Mouse (Mus musculus): ENCODE results near the gene Gpr39.

Gene Gpr39

DNA sequence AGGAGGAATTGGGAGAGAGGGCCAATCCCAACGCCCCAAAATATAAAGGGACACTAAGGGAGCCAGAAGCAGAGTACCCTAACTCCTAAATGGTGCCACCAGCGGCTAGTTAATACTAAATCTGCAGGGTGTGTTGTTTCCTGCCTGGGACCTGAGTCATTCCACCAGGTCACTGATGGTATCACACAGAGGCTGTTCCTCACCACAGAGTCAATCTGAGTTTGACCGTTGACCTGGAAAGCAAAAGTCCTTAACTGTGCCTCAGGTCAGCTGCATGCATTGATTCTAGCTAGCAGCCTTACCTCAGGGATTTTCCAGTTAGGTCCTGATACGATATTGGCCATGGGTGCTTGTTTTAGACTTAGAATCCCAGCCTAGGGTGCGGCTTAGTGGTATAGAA, 17.5 kb downstream of the Gpr39 start:
- peak in 1 of 2 experiments; percentile 47 for DNase-seq (ENCODE audit: low spot score in 2 of 2)

DNA sequence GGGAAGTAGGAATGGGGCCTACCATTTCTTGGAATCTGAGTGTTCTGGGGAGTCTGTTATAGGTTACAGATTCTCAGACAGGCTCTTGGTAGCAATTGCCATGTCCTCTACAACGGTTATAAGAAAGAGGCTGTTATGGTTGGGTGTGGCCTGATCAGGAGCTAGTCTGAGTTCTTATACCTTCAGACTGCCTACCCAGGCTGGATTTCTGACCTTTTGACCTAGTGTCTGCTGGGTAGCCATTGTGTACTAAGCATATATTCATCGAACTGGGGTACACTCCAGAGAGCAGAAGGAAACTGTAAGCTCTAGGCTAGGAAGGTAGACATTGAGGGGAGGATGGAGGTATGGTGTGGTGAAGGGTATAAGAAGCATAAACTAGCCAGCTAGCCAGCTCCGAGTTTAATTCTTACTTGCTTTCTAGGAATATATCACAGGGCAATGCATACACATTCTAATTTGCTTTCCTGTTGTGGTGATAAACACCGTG, 24.4 kb downstream of the Gpr39 start:
- DNase-seq (ENCODE audit: low spot score in 2 of 2): no peak

DNA sequence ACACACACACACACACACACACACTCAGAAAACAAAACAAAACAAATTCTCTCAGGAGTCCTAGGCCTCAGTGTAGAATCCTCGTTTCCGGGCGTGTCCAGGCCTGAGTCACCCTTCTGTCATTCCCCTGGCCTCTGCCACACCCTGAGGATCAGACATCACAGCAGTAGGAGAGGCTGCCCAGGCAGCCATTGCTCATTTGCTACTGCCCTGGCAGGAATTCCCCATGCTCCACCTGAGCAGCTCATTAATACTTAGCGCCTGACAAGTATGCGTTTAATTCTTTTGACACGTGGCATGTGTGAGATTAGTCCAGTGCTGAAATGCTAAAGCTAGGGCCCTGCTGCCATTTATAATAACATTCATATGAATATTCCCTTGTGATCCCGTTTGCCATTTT, 25.0 kb downstream of the Gpr39 start:
- DNase-seq (ENCODE audit: low spot score in 2 of 2): peak; percentile 48 to 62

DNA sequence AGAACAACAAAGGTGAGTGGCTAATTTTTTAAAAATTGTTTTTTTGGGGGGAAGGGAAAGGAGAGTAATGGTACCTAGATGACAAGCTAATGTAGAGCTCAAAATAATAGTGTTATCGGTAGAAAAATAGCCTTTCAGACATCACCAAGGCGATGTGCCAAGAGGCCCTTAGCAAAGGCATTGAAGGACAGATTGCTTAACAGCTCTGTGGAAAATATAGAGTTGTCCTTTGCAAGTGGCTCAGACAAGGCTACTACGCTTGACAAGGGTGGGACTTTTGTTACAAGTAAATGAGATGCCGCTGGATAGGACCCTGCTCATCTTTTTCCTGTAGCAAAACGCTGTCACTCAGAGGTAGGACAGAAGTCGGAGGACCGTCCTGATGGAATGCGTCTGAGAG, 25.5 kb downstream of the Gpr39 start:
- DNase-seq (ENCODE audit: low spot score in 2 of 2): no peak

DNA sequence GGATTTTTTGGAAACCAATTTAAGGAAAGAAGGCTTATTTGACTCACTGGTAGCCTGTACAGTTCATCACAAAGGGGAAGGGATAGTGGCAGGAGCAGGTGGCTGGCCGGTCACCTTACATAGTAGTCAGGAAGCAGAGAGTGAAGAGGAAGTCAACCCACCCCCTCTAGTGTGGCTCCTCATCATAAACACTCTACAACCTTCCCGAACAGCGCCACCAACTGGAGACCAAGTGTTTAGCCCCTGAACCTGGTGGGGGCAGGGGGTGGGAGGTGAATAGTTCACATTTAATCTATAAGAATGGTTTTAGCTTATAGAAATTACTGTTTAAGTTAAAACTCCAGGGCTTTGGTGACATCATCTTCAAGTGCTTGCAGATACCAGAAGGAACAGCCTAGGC, 28.6 kb downstream of the Gpr39 start:
- DNase-seq (ENCODE audit: low spot score in 2 of 2): no peak

DNA sequence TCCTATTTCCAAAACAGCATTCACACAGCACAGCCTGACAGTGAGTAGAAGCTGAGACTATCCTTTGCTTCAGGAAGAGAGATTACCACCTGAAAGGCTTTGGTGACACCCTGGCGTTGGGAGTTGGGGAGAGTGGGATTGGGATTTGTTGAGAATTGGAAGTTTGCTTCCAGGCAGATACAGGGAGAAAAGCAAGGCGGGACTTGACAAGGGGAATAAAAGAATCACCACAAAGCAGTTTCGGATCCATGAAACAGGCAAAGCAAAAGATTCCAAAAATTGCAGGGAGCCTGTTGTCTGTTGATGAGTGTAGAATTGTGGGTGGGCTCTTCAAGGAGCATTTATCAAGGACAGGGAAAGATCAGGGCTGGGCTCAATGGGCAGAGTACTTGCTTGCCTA, 38.5 kb downstream of the Gpr39 start:
- no peak for DNase-seq (ENCODE audit: low spot score in 2 of 2)

DNA sequence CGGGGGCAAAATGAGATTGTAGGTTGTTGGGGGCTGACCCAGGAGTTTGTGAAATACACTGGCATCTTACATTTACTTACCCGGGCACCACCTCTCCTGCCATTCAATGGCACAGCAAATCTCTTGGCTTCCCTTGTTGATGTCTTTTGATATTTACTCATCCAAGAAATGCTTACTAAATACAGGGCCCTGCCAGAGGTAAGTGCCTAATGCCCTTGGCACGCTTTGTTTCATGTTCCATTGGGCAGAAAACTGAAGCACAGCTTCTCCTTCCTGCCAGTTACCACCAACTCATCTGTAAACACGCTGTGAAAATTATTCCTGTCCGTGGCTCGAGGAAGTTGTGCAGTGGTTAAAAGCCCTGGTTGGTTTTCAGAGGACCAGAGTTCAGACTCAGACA, 39.4 kb downstream of the Gpr39 start:
- no peak for DNase-seq (ENCODE audit: low spot score in 2 of 2)

DNA sequence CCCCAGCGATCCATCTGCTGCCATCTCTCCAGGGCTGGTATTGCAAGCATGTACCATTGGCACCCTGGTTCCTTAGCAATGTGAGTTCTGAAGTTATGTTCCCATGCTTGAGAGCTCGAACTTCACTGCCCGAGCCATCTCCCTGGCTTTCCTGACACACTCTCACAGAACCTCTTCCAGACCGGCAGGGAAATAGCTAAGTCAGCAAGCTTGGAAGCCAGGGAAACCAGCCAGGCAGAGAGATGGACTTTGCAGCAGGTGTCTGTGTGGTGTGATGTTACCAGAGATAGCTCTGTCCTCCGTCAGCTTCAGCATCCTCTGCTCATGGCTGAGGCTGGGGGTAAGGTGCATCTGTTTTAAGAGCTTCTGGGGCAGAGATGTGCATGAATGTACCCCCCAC, 41.1 kb downstream of the Gpr39 start:
- no peak for DNase-seq (ENCODE audit: low spot score in 2 of 2)

DNA sequence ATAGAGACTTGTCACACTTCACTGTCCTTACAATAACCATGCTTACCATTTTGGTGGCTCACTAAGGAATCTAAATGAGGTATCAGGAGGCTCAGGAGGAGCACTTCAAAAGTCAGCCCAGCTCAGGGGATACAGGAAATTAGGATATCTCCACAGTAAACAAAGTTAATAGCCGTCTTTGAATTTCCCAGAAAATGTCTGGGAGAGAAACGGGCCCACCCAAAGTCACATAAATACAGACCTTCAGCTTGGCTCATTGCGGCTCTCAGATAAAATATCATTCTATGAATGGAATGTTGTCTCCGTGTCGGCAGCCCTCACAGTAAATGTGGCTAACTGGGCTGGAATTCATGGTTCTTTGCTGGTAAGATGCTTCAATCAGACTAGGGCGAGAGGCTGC, 42.3 kb downstream of the Gpr39 start:
- no peak for DNase-seq (ENCODE audit: low spot score in 2 of 2)

DNA sequence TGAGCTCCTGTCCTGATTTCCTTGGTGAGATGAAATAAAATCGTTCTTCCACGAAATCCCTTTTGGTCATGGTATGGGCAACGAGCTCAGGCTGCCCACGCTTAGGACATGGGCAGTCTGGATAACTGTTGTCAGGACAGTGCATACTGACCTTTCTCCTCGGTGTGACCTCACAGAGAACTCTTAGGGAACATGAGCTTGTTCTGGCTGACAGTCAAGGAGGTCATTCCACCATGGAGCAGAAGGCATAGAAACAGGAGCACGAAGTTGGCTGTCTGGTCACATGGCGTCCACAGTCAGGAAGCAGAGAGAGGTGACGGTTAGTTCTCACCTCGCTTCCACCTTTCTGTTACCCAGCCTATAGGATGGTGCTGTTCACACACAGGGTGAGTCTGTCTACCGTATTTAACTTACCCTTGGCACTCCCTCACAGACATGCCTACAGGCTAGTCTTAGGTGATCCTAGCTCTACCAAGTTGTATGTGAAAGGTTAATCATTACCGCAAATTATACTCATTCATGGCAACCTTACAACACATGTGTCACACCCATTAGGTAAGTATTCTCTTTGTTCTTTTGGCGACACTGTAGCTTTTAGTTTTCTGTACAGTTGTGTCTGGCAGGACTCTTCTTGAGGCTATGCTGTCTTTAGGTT, 44.4 kb downstream of the Gpr39 start:
- DNase-seq (ENCODE audit: low spot score in 2 of 2): no peak

DNA sequence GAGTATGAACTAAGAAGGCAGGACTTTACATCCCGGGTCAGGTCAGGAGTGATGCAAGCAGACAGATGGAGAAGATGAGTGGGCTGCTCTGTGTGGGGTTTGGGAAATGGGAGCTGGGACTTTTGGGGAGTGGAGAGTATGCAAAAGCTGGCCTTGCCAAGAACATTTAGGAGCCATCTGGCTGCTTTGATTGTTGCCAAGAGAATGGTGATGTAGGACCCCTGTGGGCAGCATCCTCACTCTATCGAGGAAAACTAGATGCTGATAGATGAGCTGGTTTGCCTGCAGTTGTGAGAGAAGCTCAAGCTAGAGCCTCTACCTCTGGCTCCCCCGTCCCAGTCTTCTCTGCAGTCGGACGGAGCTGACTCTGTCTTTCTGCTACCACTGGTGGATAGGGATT, 47.5 kb downstream of the Gpr39 start:
- no peak for DNase-seq (ENCODE audit: low spot score in 2 of 2)

DNA sequence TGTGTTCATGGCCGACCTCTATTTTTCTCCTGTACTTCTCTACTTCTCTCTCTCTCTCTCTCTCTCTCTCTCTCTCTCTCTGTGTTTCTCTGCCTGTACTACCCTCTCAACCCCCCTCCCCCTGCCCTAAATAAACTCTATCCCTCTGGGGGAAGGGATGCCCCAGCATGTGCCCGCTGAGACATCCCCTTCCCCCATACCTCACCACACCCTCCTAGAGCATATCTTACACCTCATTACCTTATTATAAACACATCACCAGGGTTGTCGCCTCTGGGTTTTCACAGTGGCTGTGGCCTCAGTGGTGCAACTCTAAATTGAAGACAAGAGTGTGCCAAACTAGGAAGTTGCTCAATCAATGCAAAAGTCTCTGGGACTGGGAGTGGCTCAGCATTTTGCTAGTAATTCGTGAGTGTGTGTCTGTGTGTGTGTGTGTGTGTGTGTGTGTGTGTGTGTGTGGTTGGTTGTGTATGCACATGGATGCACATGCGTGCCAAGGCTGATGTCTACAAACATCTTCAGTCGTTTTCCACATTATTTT, 52.3 kb downstream of the Gpr39 start:
- no peak for DNase-seq (ENCODE audit: low spot score in 2 of 2)

DNA sequence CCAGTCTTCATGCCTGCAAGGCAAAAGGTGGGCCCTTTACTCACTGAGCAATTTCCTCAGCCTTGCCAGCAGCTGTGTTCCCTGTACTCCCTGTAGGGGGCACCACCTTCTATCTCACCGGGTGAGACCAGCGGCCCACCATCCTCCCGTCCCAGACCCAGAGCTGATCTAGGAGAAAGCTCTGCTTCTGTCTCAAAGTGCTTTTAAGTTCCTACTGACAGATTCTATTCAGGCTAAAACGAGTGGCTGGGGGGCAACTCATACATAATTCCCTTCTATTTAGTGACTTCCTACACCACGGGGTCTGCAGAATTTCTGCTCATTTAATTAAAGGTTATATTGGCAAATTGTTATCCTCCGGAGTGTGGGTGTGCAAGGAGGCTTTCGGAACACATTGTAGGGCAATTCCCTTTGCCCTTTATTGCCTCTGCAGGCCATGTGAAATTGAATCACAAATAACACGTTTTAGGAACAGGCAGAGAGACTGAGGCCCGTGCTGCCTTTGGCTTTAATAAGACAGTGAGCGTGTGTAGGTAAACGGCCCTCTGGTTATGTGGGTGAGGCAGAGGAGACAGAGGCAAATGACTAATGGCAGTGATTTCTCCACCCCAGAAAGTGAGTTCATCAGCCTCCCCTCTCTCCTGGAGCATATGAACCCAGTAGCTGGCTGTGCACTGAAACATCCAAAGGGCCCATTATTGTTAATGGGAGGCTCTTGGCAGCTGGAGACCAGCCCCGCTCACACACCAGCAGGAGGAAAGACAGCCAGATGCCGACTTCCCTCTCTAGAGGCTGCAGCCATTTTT, 53.1 kb downstream of the Gpr39 start:
- no peak for DNase-seq (ENCODE audit: low spot score in 2 of 2)

DNA sequence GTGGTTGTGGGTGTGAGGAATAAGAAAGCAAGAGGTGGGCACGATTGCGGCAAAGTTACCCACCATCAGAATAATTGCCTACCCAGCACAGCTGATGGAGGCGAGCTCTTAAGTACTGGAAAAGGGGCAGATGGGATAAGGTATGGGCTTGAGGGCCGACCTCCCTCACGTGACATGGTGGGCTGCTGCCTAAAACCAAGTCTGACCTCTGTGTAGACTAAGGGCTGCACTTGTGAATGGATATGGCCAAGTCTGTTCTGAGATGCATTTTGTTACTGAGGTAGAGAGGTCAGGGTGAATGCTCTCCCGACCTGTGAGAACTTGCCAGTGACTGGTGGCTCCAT, 53.7 kb downstream of the Gpr39 start:
- no peak for DNase-seq (ENCODE audit: low spot score in 2 of 2)

DNA sequence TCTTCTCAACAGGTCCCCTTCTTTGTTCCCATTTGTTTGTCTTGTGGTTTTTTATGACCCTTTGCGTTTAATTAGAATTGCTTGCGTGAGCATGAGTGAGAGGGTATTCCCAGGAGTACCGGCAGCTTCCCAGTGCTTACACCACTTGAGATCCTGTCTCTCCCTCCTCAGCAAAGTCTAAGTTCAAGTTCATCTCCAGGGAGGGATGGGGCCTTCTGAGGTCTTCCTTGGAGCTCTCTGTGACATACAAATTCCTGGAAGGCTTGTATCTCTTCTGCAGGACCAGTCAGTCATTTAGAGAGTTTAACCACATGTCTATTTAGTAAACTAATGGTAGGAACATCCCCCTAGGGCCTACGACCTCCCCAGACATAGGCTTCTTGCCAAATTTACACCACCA, 55.1 kb downstream of the Gpr39 start:
- no peak for DNase-seq (ENCODE audit: low spot score in 2 of 2)

DNA sequence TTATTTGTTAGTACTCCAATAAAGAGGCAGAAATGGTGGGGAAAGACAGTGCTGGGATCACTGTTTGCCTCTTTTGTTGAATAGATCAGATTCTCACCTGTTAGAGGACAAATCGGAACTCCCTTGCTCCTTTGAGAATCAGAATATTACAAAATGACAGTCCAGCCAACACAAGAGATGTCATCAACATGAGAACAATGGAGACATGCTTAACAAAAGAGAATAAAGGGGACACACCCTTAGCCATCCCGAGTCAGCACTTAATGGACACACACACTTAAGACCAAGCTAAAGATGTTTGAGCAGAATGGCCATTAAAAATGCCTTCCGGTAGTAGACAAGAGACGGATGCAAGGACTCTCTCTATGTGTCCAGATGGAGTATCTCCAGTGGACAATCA, 68.0 kb downstream of the Gpr39 start:
- DNase-seq (ENCODE audit: low spot score in 2 of 2): no peak

DNA sequence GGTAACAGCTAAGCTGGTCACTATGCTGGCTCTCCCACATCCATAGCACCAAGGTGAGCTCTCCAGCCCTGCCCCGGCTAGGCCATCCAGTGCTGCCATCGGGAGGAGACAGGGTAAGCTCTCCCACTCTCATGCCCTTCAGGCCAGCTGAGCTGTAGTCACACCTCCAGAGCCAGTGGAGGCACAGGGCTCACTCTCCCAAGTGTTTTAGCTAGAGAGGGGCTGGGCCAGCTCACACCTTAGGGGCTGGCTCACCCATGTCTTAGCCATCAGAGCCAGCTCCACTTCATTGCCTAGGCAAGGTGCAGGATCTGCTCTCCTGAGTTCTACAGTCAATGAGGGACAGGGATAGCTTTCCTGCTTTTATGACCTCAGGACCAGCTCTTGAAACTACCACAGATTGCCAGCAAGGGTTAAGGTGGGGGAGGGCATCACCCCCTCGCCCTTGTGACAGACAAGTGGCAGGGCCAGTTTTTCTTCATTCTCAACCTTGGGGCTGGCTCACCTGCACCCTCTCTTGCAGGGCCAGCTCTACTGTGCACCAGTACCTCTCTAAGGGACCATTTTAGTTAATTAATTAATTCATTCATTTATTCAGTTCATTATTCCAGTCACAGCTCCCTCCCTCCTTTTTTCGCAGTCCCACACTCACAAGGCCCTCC, 78.7 kb downstream of the Gpr39 start:
- peak; percentile 35 to 44 for DNase-seq (ENCODE audit: low spot score in 2 of 2)

DNA sequence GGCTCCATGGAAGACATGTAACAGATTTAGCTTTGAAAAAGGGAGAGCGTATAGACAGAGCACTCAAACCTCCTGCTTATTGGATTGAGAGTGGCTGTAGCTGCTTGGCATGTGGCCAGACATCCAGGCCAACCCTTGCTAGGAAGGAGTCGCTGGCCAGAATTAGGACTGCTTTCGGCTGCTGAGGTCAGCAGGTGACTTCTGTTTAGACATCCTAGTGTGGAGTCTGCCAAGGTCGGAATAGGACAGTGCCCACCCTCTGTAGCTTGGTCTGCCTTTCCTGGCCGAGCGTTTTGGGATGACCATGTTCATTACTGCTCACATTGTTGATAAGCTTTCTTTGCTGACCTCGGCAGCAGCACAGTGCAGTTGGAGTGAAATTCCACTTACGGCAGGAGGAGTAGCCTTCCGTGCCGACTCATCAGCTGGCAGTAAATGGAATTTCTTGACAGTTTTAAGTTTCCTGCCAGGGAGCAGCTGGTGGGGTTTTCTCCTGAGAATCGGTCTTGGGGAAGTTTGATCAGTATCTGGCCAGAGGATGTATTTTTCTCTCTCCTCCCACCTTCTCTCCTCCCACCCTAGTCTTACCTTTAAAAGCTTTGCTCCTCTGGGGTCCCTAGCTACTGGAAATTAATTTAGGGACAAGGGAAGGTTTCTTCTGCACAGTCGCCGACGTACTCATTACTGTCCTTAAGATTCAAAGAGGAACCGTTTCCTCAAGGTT, 83.3 kb downstream of the Gpr39 start:
- DNase-seq (ENCODE audit: low spot score in 2 of 2): peak; percentile 13 to 39

DNA sequence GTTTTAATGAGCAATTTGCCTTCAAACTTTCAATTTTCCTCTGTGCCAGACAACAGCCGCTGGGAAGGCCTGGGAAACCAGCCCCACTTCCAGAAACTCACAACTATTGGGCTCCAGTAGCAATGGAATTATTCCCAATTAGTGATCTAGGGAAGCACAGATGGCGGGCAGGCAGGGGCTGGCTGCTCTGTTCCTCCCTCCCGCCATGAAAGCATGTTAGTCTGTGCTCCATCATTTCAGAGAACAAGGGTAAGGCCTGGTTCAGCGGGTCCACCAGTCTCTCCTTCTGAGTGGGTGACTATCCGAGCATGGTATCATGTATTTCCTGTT, 83.9 kb downstream of the Gpr39 start:
- no peak for DNase-seq (ENCODE audit: low spot score in 2 of 2)

DNA sequence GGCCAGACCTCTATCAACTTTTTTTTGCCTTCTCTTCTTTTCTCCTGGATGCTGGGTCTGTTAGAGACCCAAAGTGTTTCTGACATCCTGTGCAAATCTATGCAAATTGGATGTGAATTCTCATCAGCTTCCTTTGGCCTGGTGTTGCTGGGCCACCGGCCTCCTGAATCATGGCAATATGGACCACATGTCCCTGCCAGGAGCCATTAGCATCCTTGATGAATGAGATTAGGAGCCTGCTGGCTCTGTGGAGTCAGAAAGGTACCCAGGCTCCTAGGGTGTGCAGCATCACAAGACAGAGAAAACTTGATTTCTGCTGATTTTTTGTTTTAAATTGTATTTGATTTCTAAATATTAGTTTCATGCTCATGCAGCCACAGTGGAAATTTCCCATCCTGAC, 85.3 kb downstream of the Gpr39 start:
- DNase-seq (ENCODE audit: low spot score in 2 of 2): no peak

DNA sequence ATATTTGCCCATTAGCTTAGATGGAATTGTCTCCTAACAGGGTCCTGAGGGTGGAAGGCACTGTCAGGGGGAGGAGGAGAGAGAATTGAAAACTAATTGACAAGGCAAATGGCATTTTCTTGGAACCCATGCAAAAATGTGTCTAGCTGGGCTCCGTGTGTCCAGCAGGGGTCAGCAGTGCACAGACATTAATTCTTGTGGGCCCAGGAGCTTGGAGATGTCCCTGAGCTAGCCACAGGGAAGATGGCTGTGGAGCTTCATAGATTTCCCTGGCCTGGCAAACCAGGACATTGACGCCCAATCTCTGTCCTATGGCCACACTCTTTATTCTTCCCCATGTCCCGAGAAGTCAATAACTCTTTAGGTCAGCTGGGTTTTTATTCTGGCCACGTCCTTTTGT, 113.0 kb downstream of the Gpr39 start:
- peak; percentile 49 to 55 for DNase-seq (ENCODE audit: low spot score in 2 of 2)

DNA sequence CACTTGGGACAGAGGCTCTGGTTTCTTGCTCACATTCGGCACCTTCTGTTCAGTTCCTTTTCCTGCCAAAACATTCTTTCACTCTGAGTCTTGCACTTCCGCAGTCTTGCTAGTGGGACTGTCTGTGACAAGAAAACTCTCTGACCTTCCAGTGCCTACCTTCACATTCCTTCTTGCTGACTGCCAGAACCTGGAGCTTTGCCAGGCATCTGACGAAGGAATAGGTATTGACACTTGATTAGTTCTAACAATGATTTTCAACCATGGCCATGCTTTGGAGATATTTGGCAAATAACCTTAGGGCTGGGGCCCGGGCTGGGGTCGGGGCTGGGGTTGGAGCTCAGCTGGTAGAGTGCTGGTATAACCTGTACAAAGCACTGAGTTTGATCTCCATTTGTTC, 123.7 kb downstream of the Gpr39 start:
- peak; percentile 13 to 19 for DNase-seq (ENCODE audit: low spot score in 2 of 2)
